Mouse (Mus musculus) limb, embryonic 15.5 days (tissue): ENCODE measurements around the gene Tead3. TPM values are rescaled to one million over a fixed set of nuclear protein-coding genes. Genes with fewer than 3 reads are reported as not detected.

Experiments used
- ATAC-seq: fragments of 200-750 bp; cut with Nextera tagmentation; 2 replicates; pipeline ENCODE4 v1.8.0; 2017; ENCODE audit warnings: low read depth, moderate TSS enrichment; ENCODE audit not compliant: insufficient number of reproducible peaks, low FRiP score, low TSS enrichment
- H3K27ac ChIP-seq: fragments of 300-500 bp; sonication (generic); 2 replicates; pipeline ENCODE4 v1.5.1; 2015; ENCODE audit warnings: moderate library complexity, mild to moderate bottlenecking, inconsistent platforms
- H3K27me3 ChIP-seq: fragments of 300-500 bp; sonication (generic); 2 replicates; pipeline ENCODE4 v1.6.1; 2015; ENCODE audit warnings: inconsistent platforms
- H3K36me3 ChIP-seq: fragments of 300-500 bp; sonication (generic); 2 replicates; pipeline ENCODE4 v1.6.1; 2015; ENCODE audit warnings: inconsistent platforms
- H3K4me1 ChIP-seq: fragments of 300-500 bp; sonication (generic); 2 replicates; pipeline ENCODE4 v1.6.1; 2015; ENCODE audit warnings: inconsistent platforms
- H3K4me2 ChIP-seq: fragments of 300-500 bp; sonication (generic); 2 replicates; pipeline ENCODE4 v1.6.1; 2015; ENCODE audit warnings: mild to moderate bottlenecking, inconsistent platforms
- H3K4me3 ChIP-seq: fragments of 300-500 bp; sonication (generic); 2 replicates; pipeline ENCODE4 v1.5.1; 2015; ENCODE audit warnings: mild to moderate bottlenecking, inconsistent platforms
- H3K9ac ChIP-seq: fragments of 300-500 bp; sonication (generic); 2 replicates; pipeline ENCODE4 v1.6.1; 2015; ENCODE audit warnings: inconsistent platforms
- H3K9me3 ChIP-seq: fragments of 300-500 bp; sonication (generic); 2 replicates; pipeline ENCODE4 v1.6.1; 2016; ENCODE audit warnings: inconsistent platforms
- WGBS: fragments of 180-500 bp; shearing (Covaris S2); methylation state at CpG from one replicate; pipeline ENCODE4 v1.1.7; 2015; 5-methylcytosine and 5-hydroxymethylcytosine counted together
- polyA plus RNA-seq: library from polyadenylated mRNA; unstranded; fragments of >200 nt; fragmentation: Nextera tagmentation; extraction: Ambion mirVana; gene quantifications from 2 replicates; pipeline ENCODE4 v1.2.1, GENCODE M21; 2015

Tead3 gene
- polyA plus RNA-seq, result 15.5 and 16.2 TPM in 2 replicates

DNA sequence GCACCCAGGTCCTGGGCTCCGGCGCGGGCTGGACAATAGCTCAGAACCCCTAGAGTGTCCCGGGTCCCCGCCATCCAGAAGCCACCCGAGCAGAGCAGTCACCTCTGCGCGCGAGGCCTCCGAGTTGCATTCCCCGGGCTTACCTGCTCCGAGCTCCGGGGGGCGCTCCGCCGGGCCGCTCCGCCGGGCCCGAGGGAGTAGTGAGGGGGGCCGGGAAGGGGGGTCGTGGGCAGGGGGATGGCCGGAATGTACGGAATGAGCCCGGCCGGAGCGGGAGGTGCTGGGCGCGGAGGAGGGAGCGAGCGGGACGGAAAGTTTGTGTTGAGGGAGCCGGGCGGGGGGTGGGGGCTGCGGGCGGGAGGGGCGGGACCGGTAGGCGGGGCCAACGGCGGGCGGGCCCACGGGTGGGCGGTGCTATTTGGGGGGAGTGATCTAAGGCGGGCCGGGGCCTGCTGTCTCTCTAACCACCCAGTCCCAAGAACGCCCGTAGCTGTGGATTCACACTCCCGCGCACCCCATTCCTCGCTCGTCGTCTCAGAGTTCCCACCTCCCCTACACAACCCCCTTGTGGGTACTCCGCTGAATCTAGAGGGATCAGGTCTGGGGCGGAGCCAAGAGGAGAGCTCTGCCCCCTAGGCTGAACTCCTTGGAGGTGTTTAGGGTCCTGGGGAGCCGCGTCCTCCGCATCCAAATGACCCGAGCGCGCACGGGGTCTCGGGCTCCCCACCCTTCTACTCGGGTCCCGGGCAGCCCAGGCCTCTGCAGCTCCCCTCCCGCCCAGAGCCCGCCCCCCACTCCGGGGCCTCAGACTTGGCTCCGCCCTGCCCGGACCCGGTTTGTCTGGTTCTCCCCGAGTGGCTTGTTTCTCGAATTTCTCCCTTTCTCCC is at the start of gene Tead3:
Gene Tead3 (minus strand): TSS at position 352 of the 887 bp plus-strand sequence.
- Histone ChIP-seq H3K9me3 (no peaks in the 10 kb centered on the region), H3K27ac (peak within 1 kb of the TSS; percentile 99), H3K9ac (peak within 1 kb of the TSS; percentile 88), H3K27me3 (no peaks in the 10 kb centered on the region), H3K4me1 (peaks cover 50% of the 10 kb centered on the region), H3K36me3 (no peaks in the 10 kb centered on the region), H3K4me3 (peak within 1 kb of the TSS; percentile 88), H3K4me2 (peak within 1 kb of the TSS; percentile 67)
- under 1% methylated on average over 66 of the region's 73 CpGs for WGBS
- ATAC-seq, result peak; percentile 88

DNA sequence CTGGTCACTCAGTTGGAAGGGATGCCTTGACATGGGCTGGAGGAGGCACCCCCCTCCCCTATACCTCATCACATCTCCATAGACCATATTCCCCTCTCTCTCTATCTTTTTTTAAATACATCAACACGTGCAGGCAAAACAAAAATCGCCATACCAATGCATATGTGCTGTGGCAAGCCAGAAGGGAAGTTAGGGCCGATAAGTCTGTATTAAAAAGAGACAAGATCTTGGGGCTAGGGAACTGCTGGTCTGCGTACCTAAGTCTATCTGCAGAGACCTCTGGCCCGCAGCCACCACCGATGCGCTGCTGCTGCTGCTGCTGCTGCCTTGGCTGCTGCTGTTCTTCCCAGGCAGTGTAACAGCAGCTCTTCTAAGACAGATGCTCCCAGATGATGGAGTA is 44.4 kb upstream of the Tead3 start:
- Histone ChIP-seq H3K4me3 (no peak overlapping the region), H3K27ac (peak overlapping the region; percentile 86; the same call in 1 of the 2 replicates), H3K27me3 (no peaks in the 10 kb centered on the region), H3K36me3 (peaks cover 16% of the 10 kb centered on the region), H3K9ac (no peak overlapping the region), H3K4me1 (peaks cover 26% of the 10 kb centered on the region), H3K9me3 (no peaks in the 10 kb centered on the region), H3K4me2 (no peak overlapping the region)
- ATAC-seq, result no peak
- 73% methylated on average over 7 of the region's 7 CpGs for WGBS

DNA sequence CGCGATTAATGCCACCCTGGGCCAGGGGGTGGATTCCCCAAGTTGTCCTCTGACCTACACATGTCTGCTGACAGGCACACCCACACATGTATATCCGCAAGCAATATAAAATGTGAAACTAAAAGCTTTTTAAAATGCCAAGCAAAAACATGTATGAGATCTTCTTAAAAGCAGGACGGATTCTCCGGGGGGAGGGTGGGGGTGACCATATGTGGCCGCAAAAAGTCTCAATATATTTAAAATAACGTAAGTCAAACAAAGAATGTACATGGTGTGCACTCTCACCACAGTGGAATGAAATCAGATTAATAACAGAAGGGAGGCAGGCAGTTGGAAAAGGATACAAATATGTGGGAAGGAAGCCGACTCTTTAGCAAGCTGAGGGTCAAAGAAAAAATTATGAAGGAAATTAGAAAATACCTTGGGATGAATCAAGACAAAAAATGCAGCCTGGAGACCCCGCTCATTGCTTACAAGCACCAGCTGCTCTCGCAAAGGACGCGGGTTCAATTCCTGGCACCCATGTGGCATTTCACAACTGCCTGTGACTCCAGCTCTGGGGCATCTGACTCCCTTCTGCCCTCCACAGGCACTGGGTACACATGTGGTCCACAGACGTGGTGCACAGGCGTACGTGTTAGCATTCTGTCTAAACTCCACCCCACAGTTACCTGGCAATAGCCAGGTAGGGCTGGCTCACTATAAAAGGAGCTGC is 43.6 kb upstream of the Tead3 start:
- 47% methylated on average over 15 of the region's 15 CpGs for WGBS
- H3K27ac ChIP-seq, result peak overlapping the region; percentile 86

DNA sequence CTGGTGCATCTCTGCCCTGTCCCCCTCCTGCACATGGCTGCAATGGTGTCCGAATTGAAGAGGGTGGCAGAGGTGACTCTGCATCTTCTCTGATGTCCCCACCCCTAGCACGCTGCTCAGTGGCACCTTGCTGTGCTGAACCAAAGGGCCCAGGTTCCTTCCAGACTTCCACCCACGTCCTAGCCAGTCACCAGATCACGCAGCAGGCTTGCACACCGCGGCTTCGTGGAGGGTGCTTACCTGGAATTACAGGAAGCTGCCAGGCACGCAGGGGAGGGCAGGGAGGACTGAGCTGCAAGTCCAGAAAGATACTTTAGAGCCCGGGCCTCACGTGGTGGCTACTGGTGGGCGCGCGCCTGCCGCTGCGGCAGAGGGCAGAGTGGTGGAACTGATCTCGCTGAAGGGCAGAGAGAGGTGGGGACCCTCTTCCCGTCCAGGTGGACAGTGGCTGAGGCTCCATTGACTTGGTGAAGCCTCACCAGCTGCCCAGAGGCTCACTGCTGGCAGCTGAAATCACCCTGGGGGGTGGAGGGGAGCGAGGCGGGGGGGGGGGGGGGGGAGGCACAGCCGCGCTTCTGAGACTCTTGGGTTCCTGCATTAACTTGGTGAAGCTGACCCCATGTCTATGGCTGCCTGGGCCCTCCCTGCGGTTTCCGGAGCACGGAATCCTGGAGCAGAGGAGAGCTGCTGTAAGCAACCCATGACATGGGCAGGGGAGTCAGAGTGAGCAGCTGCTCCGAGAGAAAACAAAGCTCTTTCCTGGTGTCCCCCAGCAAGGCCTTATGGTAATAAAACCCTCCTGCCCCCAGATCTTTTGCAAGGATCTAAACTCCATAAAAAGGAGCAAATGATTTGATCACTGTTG is 41.2 kb upstream of the Tead3 start:
- H3K4me2 ChIP-seq, result peak overlapping the region; percentile 25; the same call in 1 of the 2 replicates
- WGBS, result 10% methylated on average over 21 of the region's 25 CpGs
- ATAC-seq, result no peak
- 0 out of 2 replicates have a peak overlapping the region, but pooled peaks have one; percentile 5 for H3K4me3 ChIP-seq
- H3K36me3 ChIP-seq, result no peaks in the 10 kb centered on the region
- no peaks in the 10 kb centered on the region for H3K9me3 ChIP-seq
- H3K9ac ChIP-seq, result 0 out of 2 replicates have a peak overlapping the region, but pooled peaks have one; percentile 10
- peaks cover 26% of the 10 kb centered on the region for H3K4me1 ChIP-seq
- H3K27ac ChIP-seq, result no peak overlapping the region
- H3K27me3 ChIP-seq, result peaks cover 11% of the 10 kb centered on the region

More for the DNA sequence above, 43.6 kb upstream of the Tead3 start:
- Histone ChIP-seq H3K36me3 (peaks cover 10% of the 10 kb centered on the region), H3K9me3 (no peaks in the 10 kb centered on the region), H3K4me1 (peaks cover 26% of the 10 kb centered on the region), H3K27me3 (0 out of 2 replicates have a peak, but pooled peaks cover under 1% of the 10 kb centered on the region), H3K4me3 (no peak overlapping the region), H3K9ac (no peak overlapping the region), H3K4me2 (peak overlapping the region; percentile 6; the same call in 1 of the 2 replicates)
- no peak for ATAC-seq

DNA sequence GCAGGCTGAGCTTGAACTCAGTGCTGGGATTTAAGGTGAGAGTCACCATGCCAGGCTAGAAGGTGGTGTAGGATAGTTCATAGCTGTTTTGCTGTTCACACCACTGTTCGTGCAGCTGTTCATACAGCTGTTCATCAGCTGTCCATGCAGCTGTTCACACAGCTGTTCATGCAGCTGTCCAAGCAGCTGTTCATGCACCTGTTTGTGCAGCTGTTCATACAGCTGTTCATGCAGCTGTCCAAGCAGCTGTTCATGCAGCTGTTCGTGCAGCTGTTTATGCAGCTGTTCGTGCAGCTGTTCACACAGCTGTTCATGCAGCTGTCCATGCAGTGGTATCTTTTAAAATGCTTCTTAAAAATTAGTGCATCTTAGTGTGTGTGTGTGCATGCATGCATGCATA is 37.9 kb upstream of the Tead3 start:
- Histone ChIP-seq H3K27ac (no peak overlapping the region), H3K4me1 (peaks cover 18% of the 10 kb centered on the region), H3K36me3 (no peaks in the 10 kb centered on the region), H3K9ac (no peak overlapping the region), H3K4me2 (no peak overlapping the region), H3K9me3 (no peaks in the 10 kb centered on the region), H3K27me3 (peaks cover 16% of the 10 kb centered on the region), H3K4me3 (no peak overlapping the region)
- no peak for ATAC-seq
- WGBS, result 82% methylated on average over 3 of the region's 3 CpGs

DNA sequence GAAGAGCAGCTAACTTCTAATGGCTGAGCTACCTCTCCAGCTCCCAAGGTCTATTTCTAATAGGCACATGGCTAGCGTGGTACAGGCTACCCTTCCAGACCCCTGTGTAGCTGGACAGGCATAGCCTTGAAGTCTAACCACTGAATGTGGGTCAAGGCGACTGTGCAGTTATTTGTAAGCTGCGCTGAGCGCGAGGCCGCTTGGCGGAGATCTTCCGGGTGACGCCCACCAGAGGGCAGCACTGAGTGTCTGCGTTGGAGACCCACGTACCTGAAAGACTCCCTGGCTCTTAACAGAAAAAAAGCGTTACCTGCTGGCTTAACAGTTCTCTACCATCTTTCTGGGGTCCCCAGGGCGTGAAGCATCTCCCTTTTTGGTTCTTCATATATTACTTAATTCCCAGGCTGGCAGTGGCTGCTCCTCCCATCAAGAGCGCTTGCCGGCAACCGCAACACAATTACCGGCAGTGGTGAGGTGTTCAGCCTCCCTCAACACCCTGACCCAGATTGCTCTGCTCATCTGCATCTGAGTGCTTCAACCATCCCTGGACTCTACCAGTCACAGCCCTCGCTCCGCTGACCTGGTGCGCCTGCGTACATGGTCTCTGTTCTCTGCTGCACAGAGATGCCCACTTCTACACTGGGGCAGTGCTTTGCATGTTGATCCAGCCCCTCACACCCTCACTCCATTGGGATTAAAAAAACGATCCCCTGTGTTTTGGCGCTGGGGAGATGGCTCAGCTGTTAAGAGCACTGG is 35.7 kb upstream of the Tead3 start:
- Histone ChIP-seq H3K36me3 (no peaks in the 10 kb centered on the region), H3K9ac (no peak overlapping the region), H3K27ac (no peak overlapping the region), H3K4me1 (peaks cover 9% of the 10 kb centered on the region), H3K9me3 (no peaks in the 10 kb centered on the region), H3K4me2 (peak overlapping the region; percentile 38; the same call in 1 of the 2 replicates), H3K4me3 (no peak overlapping the region), H3K27me3 (peaks cover 16% of the 10 kb centered on the region)
- WGBS, result 5% methylated on average over 23 of the region's 23 CpGs
- no peak for ATAC-seq

DNA sequence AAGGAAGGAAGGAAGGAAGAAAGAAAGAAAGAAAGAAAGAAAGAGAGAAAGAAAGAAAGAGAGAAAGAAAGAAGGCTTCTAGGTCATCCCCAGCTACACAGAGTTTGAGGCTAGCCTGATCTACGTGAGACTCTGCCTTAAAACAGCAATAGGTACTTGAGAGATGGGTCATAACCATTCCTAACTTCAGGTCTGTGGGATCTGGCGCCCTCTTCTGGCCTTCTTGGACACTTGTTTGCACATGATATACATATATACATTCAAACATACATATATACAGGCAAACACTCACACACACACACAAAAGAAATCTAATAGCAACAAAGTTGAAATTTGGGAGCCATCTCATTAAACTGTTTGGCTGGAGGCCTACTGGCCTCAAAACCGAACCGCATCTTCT is 33.7 kb upstream of the Tead3 start:
- Histone ChIP-seq H3K9ac (no peak overlapping the region), H3K4me1 (peaks cover 9% of the 10 kb centered on the region), H3K9me3 (no peaks in the 10 kb centered on the region), H3K36me3 (no peaks in the 10 kb centered on the region), H3K27me3 (peaks cover 16% of the 10 kb centered on the region), H3K4me2 (no peak overlapping the region), H3K4me3 (no peak overlapping the region), H3K27ac (no peak overlapping the region)
- WGBS, result 68% methylated on average over 4 of the region's 4 CpGs
- ATAC-seq, result no peak

DNA sequence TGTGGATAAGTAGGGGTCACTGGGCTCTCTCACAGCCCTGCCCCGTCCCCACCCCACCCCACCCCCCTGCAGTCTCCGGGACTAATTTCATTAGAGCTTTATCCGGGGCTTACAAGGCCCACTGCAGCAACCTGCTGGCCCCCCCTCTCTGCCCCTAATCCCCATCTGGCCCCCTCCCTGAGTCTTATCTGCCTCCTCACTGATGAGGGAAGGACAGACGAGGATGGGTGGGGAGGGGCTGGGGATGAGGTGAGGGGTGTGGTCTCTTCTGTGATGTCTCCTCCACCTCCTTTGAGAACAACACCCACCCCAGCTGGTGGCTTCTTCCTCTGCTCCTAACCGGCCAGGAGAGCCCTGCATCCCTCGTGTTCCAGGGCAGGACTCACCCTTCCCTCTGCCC is 29.6 kb upstream of the Tead3 start:
- peaks cover 7% of the 10 kb centered on the region; the same call in 1 of the 2 replicates for H3K4me1 ChIP-seq
- ATAC-seq, result no peak

DNA sequence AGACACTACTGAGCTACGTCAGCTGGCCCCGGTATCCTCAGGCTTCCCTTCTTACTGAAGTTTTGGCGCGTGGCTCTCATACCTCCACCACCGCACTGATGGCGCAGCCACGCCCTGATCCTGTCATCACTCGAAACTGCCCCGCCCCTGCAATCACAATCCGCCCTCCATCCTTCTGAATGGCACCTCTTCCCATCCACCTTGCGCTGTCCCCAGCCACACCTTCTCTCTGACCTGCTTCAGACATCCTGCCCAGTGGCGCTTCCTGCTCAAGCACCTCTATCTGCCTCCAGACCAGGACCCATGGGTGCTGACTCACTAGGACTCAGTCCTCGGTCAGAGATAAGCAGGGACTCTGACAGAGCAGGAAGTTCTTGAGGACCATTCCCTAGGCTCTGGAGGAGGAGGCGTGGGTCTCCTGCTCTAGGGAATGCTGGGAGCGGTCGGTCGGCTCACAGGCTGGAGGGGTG is 25.0 kb upstream of the Tead3 start:
- Histone ChIP-seq H3K27me3 (peaks cover 31% of the 10 kb centered on the region), H3K36me3 (no peaks in the 10 kb centered on the region), H3K4me2 (no peak overlapping the region), H3K4me1 (peaks cover 7% of the 10 kb centered on the region), H3K4me3 (no peak overlapping the region), H3K9me3 (no peaks in the 10 kb centered on the region), H3K27ac (no peak overlapping the region), H3K9ac (no peak overlapping the region)
- WGBS, result 7% methylated on average over 17 of the region's 17 CpGs
- ATAC-seq, result no peak

More for the DNA sequence above, 29.6 kb upstream of the Tead3 start:
- Histone ChIP-seq H3K9ac (no peak overlapping the region), H3K36me3 (no peaks in the 10 kb centered on the region), H3K27ac (no peak overlapping the region), H3K4me2 (no peak overlapping the region), H3K27me3 (peaks cover 16% of the 10 kb centered on the region), H3K4me3 (no peak overlapping the region), H3K9me3 (no peaks in the 10 kb centered on the region)
- 13% methylated on average over 6 of the region's 6 CpGs for WGBS

DNA sequence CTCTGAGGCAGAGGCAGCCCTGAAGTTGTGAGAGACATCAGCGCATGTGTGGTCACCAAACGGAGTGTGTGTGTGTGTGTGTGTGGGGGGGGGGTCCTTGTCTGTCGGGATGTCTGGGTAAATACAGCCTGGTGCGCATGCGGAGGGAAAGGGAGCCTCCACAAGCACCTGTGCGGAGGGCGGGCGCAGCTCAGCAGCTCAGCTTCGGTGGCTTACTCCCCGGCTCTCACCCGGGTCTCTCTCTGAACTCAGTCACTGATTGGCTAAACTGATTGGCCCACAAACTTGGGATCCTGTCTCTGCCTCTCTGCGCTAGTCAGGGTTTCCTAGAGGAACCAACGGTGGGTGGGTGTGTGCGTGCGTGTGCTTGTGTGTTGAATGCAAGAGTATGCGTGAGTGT is 23.9 kb upstream of the Tead3 start:
- peaks cover 7% of the 10 kb centered on the region for H3K4me1 ChIP-seq
- H3K4me2 ChIP-seq, result no peak overlapping the region
- H3K27ac ChIP-seq, result no peak overlapping the region
- peaks cover 31% of the 10 kb centered on the region for H3K27me3 ChIP-seq
- no peak overlapping the region for H3K4me3 ChIP-seq
- ATAC-seq, result no peak
- no peaks in the 10 kb centered on the region for H3K36me3 ChIP-seq
- WGBS, result 22% methylated on average over 15 of the region's 16 CpGs
- H3K9me3 ChIP-seq, result no peaks in the 10 kb centered on the region
- H3K9ac ChIP-seq, result no peak overlapping the region
